Mouse (Mus musculus) thymus, adult 2 months (tissue): ENCODE data around the gene Rbm19.

Source experiments
- CTCF ChIP-seq: fragments of 200-500 bp; IDR thresholded peaks from 2 replicates; pipeline ENCODE4 v1.5.1; 2012; ENCODE audit warnings: mild to moderate bottlenecking, control low read depth, low read length, moderate library complexity, borderline replicate concordance; ENCODE audit not compliant: control insufficient read depth, poor library complexity, insufficient read depth; ENCODE audit errors: extremely low read depth
- POLR2A ChIP-seq: fragments of 200-500 bp; IDR thresholded peaks from 2 replicates; pipeline ENCODE4 v1.6.1; 2012; ENCODE audit warnings: mild to moderate bottlenecking, low read length, control low read depth, moderate library complexity; ENCODE audit not compliant: control insufficient read depth, poor library complexity, insufficient read depth; ENCODE audit errors: extremely low read depth

DNA sequence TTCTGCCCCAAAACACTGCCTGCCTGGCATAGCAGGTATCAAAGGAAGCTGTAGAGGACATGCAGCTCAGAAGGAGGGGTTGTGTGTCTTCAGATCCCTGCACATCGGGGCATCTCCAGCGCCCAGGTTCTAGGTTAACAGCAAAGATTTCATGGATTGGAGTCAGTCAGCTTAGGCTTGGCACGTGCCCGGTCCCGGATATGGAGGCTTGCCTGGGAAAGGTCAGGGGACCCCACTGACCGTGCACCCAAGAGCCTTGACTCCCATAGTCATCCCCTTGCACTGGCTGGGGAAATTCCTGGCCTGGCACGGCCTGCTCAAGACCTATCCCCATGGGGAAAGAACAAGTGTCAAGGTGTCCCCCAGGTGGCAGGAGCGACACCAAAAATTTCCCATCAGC, 59.0 kb downstream of the Rbm19 start:
- TF ChIP-seq CTCF (no peak), POLR2A (no peak)
